ENCODE assay signal across 8 mouse cellular contexts in genomic region chr5:107288427-107289233, GRCm38 (mm10). TPM values are rescaled to one million over a fixed set of nuclear protein-coding genes. Genes with fewer than 3 reads are reported as not detected.
DNase-seq lines count a peak whose midpoint lies in the region; ATAC-seq lines count a peak whose summit lies in the region.

No protein-coding gene starts in this region.

- peaks cover 5% of the 10 kb centered on the region; the same call in 1 of the 2 replicates for H3K4me1 ChIP-seq in hindbrain, embryonic 14.5 days (replicated peaks; ENCODE audit: control insufficient read depth, insufficient read depth, low read length)
- H3K4me1 ChIP-seq in liver, embryonic 16.5 days (ENCODE audit: control insufficient read depth, low read depth, low read length) = peaks cover 6% of the 10 kb centered on the region; the same call in 1 of the 2 replicates
- peaks cover 6% of the 10 kb centered on the region; the same call in 1 of the 2 replicates for H3K4me1 ChIP-seq in neural tube, embryonic 14.5 days (ENCODE audit: control insufficient read depth, insufficient read depth, low read length)

- peak overlapping the region; percentile 76 for H3K9ac ChIP-seq in hindbrain, embryonic 14.5 days
- H3K9ac ChIP-seq in liver, embryonic 16.5 days (ENCODE audit: low read depth, low read length) = peak overlapping the region; percentile 72
- H3K9ac ChIP-seq in neural tube, embryonic 14.5 days (replicated peaks; ENCODE audit: low read depth, low read length) = peak overlapping the region; percentile 73

- under 1% methylated on average over 62 of the region's 62 CpGs for WGBS in hindbrain, embryonic 14.5 days
- WGBS in liver, embryonic 16.5 days (ENCODE audit: insufficient replicate concordance) = under 1% methylated on average over 62 of the region's 62 CpGs
- under 1% methylated on average over 62 of the region's 62 CpGs for WGBS in neural tube, embryonic 14.5 days

- peak overlapping the region; percentile 100 for H3K4me2 ChIP-seq in hindbrain, embryonic 14.5 days (replicated peaks)
- peak overlapping the region; percentile 94 for H3K4me2 ChIP-seq in liver, embryonic 16.5 days (ENCODE audit: low read depth, low read length)
- peak overlapping the region; percentile 96 for H3K4me2 ChIP-seq in neural tube, embryonic 14.5 days (ENCODE audit: low read depth, low read length)

- peak overlapping the region; percentile 40 for H3K27ac ChIP-seq in hindbrain, embryonic 14.5 days
- H3K27ac ChIP-seq in liver, embryonic 16.5 days (ENCODE audit: low read length) = peak overlapping the region; percentile 62
- H3K27ac ChIP-seq in neural tube, embryonic 14.5 days (ENCODE audit: low read depth, low read length) = peak overlapping the region; percentile 4; the same call in 1 of the 2 replicates

- H3K27me3 ChIP-seq in hindbrain, embryonic 14.5 days (ENCODE audit: control insufficient read depth, insufficient read depth, low read length) = peaks cover 25% of the 10 kb centered on the region
- H3K27me3 ChIP-seq in liver, embryonic 16.5 days (ENCODE audit: control insufficient read depth, insufficient read depth, low read depth, low read length) = peaks cover 16% of the 10 kb centered on the region
- H3K27me3 ChIP-seq in neural tube, embryonic 14.5 days (ENCODE audit: control insufficient read depth, insufficient read depth, low read length) = peaks cover 7% of the 10 kb centered on the region; the same call in 1 of the 2 replicates

- H3K9me3 ChIP-seq in hindbrain, embryonic 14.5 days (ENCODE audit: control insufficient read depth, low read length) = no peaks in the 10 kb centered on the region
- H3K9me3 ChIP-seq in liver, embryonic 16.5 days (replicated peaks; ENCODE audit: control insufficient read depth, low read length) = no peaks in the 10 kb centered on the region
- no peaks in the 10 kb centered on the region for H3K9me3 ChIP-seq in neural tube, embryonic 14.5 days (ENCODE audit: control insufficient read depth, low read length)

- 0 out of 2 replicates have a peak, but pooled peaks have one; percentile 38 for ATAC-seq in erythroblast, adult 5-6 weeks (replicated peaks; ENCODE audit: low FRiP score, poor library complexity, severe bottlenecking)
- ATAC-seq in hindbrain, embryonic 14.5 days (ENCODE audit: low FRiP score) = peak; percentile 57; the same call in 1 of the 2 replicates
- peak; percentile 57 for ATAC-seq in liver, embryonic 16.5 days (ENCODE audit: low read depth)
- ATAC-seq in neural tube, embryonic 14.5 days (ENCODE audit: low read depth) = 0 out of 2 replicates have a peak, but pooled peaks have one; percentile 2

- peak overlapping the region; percentile 78 for H3K4me3 ChIP-seq in hindbrain, embryonic 14.5 days (replicated peaks; ENCODE audit: low read length)
- H3K4me3 ChIP-seq in liver, embryonic 16.5 days (ENCODE audit: low read depth, low read length) = peak overlapping the region; percentile 76
- peak overlapping the region; percentile 76 for H3K4me3 ChIP-seq in neural tube, embryonic 14.5 days (ENCODE audit: low read depth, low read length)

- peak; percentile 37 to 48 for DNase-seq in left cerebral cortex, adult 18-20 months (ENCODE audit: low spot score in 2 of 2)
- no peak for DNase-seq in left cerebral cortex, adult 11 months (ENCODE audit: low spot score)
- DNase-seq in adrenal gland, postnatal 10 days = peak; percentile 62
- no peak for DNase-seq in hindbrain, embryonic 14.5 days (ENCODE audit: low spot score)
- DNase-seq in thymus, postnatal 10 days (ENCODE audit: low spot score in 2 of 2) = peak; percentile 77 to 83

- no peaks in the 10 kb centered on the region for H3K36me3 ChIP-seq in hindbrain, embryonic 14.5 days (replicated peaks; ENCODE audit: control insufficient read depth, insufficient read depth)
- H3K36me3 ChIP-seq in liver, embryonic 16.5 days (ENCODE audit: control insufficient read depth, insufficient read depth) = no peaks in the 10 kb centered on the region
- H3K36me3 ChIP-seq in neural tube, embryonic 14.5 days (ENCODE audit: control insufficient read depth, insufficient read depth, low read length) = no peaks in the 10 kb centered on the region

RNA-seq across cellular contexts. Expression of gene Tgfbr3, which starts 0.8 kb away (rescaled TPM):
- 10 to 100 TPM; 12.2 to 13.4 TPM for total RNA-seq in left cerebral cortex, adult 18-20 months (2021)
- total RNA-seq in adrenal gland, postnatal 10 days (2021) = 100 to 1,000 TPM; 125 to 160 TPM
- 1.5 and 1.9 TPM in 2 replicates for total RNA-seq in erythroblast, adult 5-6 weeks (2015; ENCODE audit: low replicate concordance)
- 2.2 and 2.6 TPM in 2 replicates for total RNA-seq in erythroblast, adult 5-6 weeks (2017; ENCODE audit: low replicate concordance)
- polyA plus RNA-seq in hindbrain, embryonic 14.5 days (2014; fragmentation: Nextera tagmentation; extraction: Ambion mirVana) = 7.1 TPM in 2 replicates
- polyA plus RNA-seq in liver, embryonic 16.5 days (2015; fragmentation: Nextera tagmentation; extraction: Ambion mirVana) = 6.5 and 6.8 TPM in 2 replicates
- polyA plus RNA-seq in neural tube, embryonic 14.5 days (2014; fragmentation: Nextera tagmentation; extraction: Ambion mirVana) = 2.6 and 8.8 TPM in 2 replicates

RNA-seq across cellular contexts. Expression of gene Brdt, which starts 42.3 kb away (rescaled TPM):
- total RNA-seq in left cerebral cortex, adult 18-20 months (2021) = 10 to 100 TPM; 16.4 to 16.6 TPM
- total RNA-seq in adrenal gland, postnatal 10 days (2021) = 1 to 10 TPM; 2.6 to 3.5 TPM
- not detected in 2 replicates for total RNA-seq in erythroblast, adult 5-6 weeks (2015; ENCODE audit: low replicate concordance)
- not detected in 2 replicates for total RNA-seq in erythroblast, adult 5-6 weeks (2017; ENCODE audit: low replicate concordance)
- 3.2 and 3.4 TPM in 2 replicates for polyA plus RNA-seq in hindbrain, embryonic 14.5 days (2014; fragmentation: Nextera tagmentation; extraction: Ambion mirVana)
- polyA plus RNA-seq in liver, embryonic 16.5 days (2015; fragmentation: Nextera tagmentation; extraction: Ambion mirVana) = 0.22 TPM in 2 replicates
- 3.9 and 4.9 TPM in 2 replicates for polyA plus RNA-seq in neural tube, embryonic 14.5 days (2014; fragmentation: Nextera tagmentation; extraction: Ambion mirVana)

Comparison
In these comparisons a context has a peak if more than half of its experiments do, and no peak if none do; other contexts are left out.
1. DNase-seq: peak in left cerebral cortex, adult 18-20 months (2 of 2), adrenal gland, postnatal 10 days (single experiment) and thymus, postnatal 10 days (2 of 2); none in left cerebral cortex, adult 11 months (single experiment) and hindbrain, embryonic 14.5 days (single experiment).
2. ATAC-seq: peak in every context shown above with its lines; median percentile 57 in hindbrain, embryonic 14.5 days; 57 in liver, embryonic 16.5 days; 38 in erythroblast, adult 5-6 weeks; 2 in neural tube, embryonic 14.5 days.
3. H3K27ac ChIP-seq: peak in every context shown above with its lines; median percentile 62 in liver, embryonic 16.5 days; 40 in hindbrain, embryonic 14.5 days; 4 in neural tube, embryonic 14.5 days.
4. RNA of gene Tgfbr3, which starts 0.8 kb away (total RNA-seq): 125 to 160 TPM in adrenal gland, postnatal 10 days; 12.2 to 13.4 TPM in left cerebral cortex, adult 18-20 months and 1.5 to 2.6 TPM in erythroblast, adult 5-6 weeks; every median in the first group is over 4 times any median in the second.
5. Peak in every context shown above with its lines, with median percentiles within 50 percentile points of each other: H3K4me2 ChIP-seq, H3K4me3 ChIP-seq and H3K9ac ChIP-seq.